Mouse (Mus musculus) ovary, postnatal 14 days (tissue): ENCODE results near the gene Sept4.
A peak's percentile ranks its signal among the peaks of the same experiment; 100 is the strongest.

Experiments
- DNase-seq: peaks from one replicate; pipeline ENCODE4 v3.0.0; 2022; ENCODE audit warnings: low spot score

Sept4 gene

DNA sequence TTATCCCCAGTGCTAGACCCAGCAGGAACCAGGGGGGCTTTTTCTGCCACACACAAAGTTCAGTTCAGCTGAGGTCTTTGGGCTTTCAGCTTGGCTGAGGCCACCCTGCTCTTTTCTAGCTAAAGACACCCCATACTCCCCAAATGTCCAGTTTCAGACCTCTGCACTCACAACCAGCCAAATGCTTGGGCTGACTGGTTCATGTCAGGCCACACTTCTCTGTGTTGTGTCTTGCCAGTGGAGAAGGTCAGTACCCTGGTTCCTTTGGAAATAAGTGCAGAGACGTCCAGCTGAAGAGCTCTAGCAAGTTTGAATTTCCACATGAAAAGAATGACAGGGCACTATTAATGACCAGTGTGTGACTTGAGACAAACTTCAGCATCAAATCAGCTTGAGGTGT, 11.0 kb downstream of the Sept4 start:
- no peak for DNase-seq

DNA sequence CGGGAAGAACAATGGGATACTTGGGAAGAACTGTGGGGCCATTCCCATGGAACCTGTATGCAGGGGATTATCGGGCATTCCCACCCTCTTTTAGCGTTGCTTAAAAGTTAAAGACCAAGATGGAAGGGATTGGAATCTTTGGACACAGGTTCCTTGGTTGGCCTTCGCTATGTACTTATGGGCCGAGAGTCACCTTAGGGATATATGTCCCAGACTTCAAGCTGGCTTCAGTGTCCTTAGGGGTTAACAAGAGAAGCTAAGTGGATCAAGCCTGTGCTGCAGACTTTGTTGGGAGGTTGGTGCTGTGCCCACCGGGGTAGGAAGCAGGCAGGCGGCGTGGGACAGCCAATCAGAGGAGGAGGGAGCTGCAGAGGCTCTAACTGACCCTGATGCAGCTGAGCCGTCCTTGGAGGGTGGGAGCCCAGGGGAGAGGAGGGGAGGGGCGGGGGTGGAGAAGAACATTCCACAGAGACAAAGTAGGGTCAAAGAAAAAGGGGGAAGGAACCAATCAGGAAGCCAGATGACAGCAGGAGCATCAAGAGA, 11.9 kb downstream of the Sept4 start:
- DNase-seq, result no peak

GRCm38 (mm10) chr11:87581161-87581865, 12.6 kb downstream of the Sept4 start:
- no peak for DNase-seq

DNA sequence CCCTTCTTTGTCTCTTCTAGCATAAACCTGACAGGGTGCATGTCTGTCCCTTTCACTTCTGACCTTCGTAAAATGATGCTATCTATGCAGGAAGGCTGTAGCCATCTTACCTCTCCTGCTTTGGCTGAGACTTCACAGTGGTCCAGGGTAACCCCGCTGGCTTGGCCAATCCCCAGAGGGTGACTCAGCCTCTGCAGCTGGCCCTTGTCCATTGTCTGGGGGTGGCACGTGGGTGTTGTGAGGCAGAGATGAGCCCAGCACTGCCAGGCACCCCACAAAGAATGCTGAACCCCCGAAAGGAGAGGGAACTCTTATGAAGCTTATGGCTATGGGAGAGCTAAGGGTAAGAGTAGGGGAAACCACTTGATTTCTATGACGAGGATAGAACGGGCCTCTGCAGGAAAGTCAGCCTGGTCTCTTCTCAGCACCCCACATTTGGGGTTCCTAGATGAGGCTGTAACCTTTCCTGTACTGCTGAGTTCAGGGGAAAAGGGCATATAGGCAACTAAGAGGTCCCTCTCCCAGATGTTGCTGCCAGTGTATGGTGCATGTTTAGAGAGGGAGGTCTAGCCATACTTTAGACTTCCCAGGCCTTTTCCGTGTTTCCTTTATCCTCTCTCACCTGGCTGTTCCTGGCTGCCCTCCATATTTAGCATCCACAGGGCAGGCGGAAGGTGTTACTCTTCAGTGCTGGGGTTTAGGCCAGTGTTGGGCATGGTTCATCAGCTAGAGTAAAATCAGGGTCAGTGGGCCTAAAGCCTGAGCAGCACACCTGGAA, 13.4 kb downstream of the Sept4 start:
- no peak for DNase-seq

- DNase-seq, result no peak
Measured at GRCm38 (mm10) chr11:87583291-87584034, 14.8 kb downstream of the Sept4 start.

DNA sequence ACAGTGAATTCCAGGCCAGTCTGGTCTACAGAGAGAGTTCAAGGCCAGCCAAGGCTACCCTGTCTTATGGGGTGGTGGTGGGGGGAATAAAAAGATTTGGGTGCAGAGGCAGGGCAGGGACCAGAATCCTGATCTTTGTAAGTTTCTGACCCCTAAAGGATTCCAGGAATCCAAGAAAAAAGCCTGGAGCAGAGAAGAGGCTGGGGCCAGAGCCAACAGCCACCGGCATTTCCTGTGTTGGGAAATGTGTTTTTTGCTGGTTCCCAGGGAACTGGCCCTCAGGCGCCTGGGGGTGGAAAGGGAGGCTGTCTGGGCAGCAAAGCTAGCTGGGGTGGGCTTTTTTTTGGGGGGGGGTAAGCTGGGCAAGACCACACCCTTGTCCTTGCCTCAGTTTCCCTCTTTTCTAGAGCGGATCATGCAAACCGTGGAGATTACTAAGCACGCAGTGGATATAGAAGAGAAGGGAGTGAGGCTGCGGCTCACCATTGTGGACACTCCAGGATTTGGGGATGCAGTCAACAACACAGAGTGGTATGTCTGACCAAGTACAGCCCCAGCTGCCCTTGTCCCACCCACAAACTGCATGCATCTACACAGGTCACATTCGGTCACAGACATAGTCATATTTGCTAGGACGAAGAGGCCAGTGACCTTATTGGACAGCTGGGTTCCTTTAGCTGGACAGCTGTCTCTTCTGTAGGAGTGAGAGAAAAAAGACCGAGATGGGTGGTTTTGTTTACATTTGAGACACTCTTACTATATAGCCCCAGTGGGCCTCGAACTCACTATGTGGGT, 16.2 kb downstream of the Sept4 start:
- DNase-seq, result no peak

DNA sequence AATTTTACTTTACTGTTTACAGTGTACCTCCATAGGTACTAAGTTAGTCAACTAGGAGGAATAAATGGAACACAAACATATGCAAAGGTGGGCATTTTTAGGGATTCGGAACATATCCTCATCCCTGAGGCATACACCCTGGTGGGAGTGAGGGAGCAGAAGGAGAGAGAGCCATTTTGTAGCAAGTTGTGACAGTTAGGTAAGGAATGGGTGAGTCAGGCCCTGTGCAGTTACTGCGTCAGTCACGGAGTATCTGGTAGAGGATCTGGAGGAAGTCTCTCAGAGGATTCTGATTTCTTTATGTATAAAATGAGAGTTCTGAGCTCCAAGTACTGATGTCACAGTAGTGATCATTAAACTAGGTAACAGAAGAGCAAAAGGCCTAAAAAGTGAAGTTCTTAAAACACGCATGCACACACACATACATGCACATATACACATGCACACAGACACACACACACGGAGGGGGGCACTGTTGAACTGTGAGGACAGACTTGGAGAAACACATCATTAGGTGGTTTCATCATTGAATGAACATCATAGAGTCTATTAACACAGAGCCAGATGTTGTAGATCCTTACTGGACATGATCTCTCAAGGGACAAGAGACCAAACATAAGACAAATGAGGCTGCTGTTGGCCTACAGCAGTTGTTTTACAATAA, 18.6 kb downstream of the Sept4 start:
- DNase-seq, result no peak

- no peak for DNase-seq
Measured at GRCm38 (mm10) chr11:87589605-87590004, 20.9 kb downstream of the Sept4 start.

GRCm38 (mm10) chr11:87590841-87591525, 22.3 kb downstream of the Sept4 start:
- peak; percentile 21 for DNase-seq

GRCm38 (mm10) chr11:87591526-87592353, 23.0 kb downstream of the Sept4 start, which contains the start of gene Mtmr4:
TSS of gene Mtmr4 (plus strand) at chr11:87592162.
- peak; percentile 96 for DNase-seq

DNA sequence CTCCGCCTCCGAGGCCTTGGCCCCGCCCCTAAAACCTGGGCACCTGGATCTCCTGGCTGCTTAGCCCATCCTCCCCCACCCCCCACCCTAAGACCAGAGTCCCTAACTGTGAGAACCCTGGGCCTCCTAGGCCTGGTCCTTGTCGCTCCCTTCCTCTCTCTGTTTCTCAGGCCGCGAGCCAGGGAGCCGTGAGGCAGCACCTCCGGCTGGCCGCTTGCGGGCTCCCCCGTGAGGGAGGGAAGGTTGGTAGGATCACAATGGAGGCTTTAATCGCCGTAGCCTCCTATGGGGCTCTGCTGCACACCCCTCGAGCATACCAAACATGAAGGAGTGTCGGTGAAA, 23.6 kb downstream of the Sept4 start:
- DNase-seq, result no peak

DNA sequence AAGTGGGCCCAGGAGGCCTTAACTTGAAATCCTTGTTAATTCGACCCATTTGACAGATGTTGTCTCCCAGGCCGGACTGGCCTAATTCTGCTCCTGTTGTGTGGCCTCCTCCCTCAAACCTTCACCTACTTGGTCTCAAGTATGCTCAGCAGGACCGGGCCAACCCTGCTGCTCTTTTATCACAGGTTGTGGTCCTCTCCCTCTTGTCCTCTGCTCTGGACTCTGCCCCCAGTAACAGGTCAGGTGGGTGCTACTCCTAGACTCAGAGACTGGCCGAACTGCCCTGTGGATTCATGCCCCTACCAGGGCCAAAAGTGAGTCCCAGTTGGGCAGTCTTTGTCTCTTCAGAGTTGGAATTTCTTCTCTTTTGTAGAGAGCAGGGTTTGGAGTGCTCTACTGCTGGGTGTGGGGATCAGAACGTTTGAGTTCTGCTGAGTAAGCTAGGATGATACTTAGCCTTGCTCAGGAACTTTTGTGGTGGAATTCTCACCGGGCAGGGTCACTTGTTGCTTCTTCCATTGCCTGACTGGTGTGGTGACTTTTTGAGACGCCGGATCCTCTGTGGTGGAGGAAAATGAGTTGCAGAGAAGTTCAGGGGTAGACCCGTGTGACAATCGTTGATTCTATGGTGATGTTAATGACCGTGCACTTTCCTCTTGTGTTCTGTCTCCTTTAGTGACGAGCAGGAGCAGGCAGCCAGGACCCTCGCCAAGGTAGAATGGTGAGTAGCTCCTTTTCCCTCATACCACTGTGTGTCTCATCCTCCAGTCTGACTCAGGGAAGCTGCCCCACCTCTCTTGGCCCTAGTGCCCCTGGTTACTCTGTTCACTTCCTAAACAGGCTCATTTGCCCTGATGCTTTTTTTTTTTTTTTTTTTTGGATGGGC, 24.3 kb downstream of the Sept4 start:
- no peak for DNase-seq

DNA sequence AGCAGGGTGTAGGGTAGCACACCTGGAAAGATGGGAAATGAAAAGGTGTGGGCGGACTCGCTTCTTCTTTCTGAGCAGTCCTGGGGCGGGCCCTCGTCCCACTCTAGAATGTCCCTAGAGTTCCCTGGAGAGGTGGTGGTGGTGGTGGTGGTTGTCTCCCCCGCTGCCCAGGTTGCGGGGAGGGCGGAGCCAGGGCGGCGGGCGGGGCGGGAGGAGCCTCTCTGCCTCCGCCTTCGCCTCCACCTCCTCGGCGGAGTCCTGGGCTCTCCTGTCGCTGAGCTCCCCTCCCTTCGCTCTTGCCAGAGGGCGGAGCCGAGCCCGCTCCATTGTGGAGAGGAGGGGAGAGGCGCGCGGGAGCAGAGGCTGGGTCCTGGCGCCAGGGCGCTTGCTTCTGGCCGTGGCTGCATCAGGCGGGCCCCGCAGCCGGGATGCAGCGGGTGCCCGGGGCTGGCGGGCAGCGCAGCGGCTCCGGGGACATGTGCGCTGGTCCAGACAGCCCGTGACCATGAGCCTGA, 26.7 kb downstream of the Sept4 start:
- peak; percentile 67 for DNase-seq

DNA sequence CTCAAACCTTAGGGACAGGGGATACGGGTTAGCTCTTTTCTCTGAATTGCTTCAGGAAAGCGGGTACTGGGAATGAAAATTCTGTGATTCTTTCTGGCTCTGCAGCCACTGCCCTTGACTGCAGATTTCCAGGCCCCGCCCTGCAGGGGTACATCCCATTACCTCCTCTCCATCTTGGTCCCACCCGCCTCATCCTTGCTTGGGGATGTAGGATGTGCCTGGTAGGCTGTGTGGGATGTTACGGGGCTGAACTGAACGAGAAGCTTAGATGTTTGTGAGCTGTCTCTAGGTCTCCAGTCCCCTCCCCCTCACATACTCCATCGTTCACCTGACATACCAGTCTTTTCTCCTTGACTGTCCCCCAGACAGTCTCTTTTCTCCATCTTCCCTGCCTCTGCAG, 27.3 kb downstream of the Sept4 start:
- no peak for DNase-seq

DNA sequence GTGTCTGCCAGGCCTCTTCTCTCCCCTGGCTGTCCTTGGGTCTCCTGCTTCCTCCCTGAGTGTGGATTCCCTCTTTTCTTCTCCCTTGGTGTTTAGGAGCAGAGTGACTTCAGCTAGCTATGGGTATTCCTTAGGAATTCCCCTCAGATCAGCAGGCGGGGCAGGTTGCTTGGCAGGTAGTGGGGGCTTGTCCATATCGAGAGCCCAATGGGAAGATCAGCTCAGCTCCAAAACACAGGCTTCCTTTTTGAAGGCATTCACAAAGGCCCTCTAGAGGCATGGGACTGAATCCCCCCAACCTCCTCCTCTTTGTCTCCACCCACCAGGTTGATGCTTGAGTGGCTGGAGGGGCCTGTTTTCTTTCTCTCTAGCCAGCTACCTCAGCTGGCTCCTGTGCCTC, 27.8 kb downstream of the Sept4 start:
- no peak for DNase-seq

DNA sequence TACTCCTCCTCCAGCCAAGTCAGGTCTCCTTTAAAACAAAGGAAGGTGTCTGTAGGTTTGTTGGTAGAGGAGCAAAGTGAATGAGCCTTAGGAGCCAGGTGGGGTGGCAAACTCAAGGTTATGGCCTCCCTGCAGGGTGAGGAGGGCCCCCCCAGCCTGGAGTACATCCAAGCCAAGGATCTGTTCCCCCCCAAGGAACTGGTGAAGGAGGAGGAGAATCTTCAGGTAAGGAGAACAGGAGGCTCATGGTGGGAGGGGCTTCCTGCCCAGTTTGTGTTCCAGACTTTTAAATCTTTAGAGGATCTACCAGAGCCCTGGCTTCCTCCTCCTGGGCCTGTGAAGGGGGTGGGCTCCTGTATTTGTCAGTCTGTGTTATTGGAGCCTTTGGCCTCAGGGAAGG, 28.4 kb downstream of the Sept4 start:
- no peak for DNase-seq

GRCm38 (mm10) chr11:87599395-87600089, 30.8 kb downstream of the Sept4 start:
- DNase-seq, result no peak

GRCm38 (mm10) chr11:87600322-87600853, 31.7 kb downstream of the Sept4 start:
- no peak for DNase-seq
